Mouse (Mus musculus) heart, embryonic 14.5 days (tissue): ENCODE measurements at regions not wholly inside any gene's neighbourhood (a gene's known extent, or its start where the extent isn't known, plus 50 kb on each side); places are given as distances from the start of the nearest gene placed in this dataset.

Source experiments
- ATAC-seq: fragments of 200-750 bp; cut with Nextera tagmentation; 2 replicates; pipeline ENCODE4 v1.8.0; 2017; ENCODE audit warnings: low read depth, moderate TSS enrichment; ENCODE audit not compliant: insufficient number of reproducible peaks, insufficient read depth, low FRiP score
- H3K27ac ChIP-seq, 2 experiments: fragments of 200-500 bp in 1 of 2; fragments of 300-500 bp in 1 of 2; sonication (generic) in 1 of 2; replicated peaks in 1 of 2; 2 replicates each; pipeline ENCODE4 v1.5.1; 2012 to 2014; ENCODE audit warnings: low read depth in 2 of 2, low read length in 2 of 2, control low read depth in 1 of 2, mild to moderate bottlenecking in 1 of 2, mixed read lengths in 1 of 2; ENCODE audit not compliant: control insufficient read depth in 1 of 2, insufficient read depth in 1 of 2
- H3K27me3 ChIP-seq: fragments of 300-500 bp; sonication (generic); 2 replicates; pipeline ENCODE4 v1.6.1; 2014; ENCODE audit warnings: mild to moderate bottlenecking, low read length, control low read depth; ENCODE audit not compliant: control insufficient read depth, insufficient read depth
- H3K36me3 ChIP-seq: fragments of 300-500 bp; sonication (generic); 2 replicates; pipeline ENCODE4 v1.6.1; 2014; ENCODE audit warnings: mild to moderate bottlenecking, control low read depth, low read length, mixed read lengths; ENCODE audit not compliant: control insufficient read depth, insufficient read depth
- H3K4me1 ChIP-seq, 2 experiments: fragments of 200-500 bp in 1 of 2; fragments of 300-500 bp in 1 of 2; sonication (generic) in 1 of 2; 2 replicates each; pipeline ENCODE4 v1.6.1; 2012 to 2014; ENCODE audit warnings: low read length in 2 of 2, control low read depth in 1 of 2, mixed read lengths in 1 of 2; ENCODE audit not compliant: control insufficient read depth in 2 of 2, insufficient read depth in 2 of 2
- H3K4me2 ChIP-seq: fragments of 300-500 bp; sonication (generic); 2 replicates; pipeline ENCODE4 v1.6.1; 2014; ENCODE audit warnings: mild to moderate bottlenecking, low read length
- H3K4me3 ChIP-seq, 2 experiments: fragments of 200-500 bp in 1 of 2; fragments of 300-500 bp in 1 of 2; sonication (generic) in 1 of 2; 2 replicates each; pipeline ENCODE4 v1.5.1; 2012 to 2014; ENCODE audit warnings: low read length in 2 of 2, mild to moderate bottlenecking in 2 of 2, control low read depth in 1 of 2, low read depth in 1 of 2, moderate library complexity in 1 of 2; ENCODE audit not compliant: control insufficient read depth in 1 of 2, insufficient read depth in 1 of 2
- H3K9ac ChIP-seq: fragments of 300-500 bp; sonication (generic); 2 replicates; pipeline ENCODE4 v1.6.1; 2014; ENCODE audit warnings: mild to moderate bottlenecking, low read length
- H3K9me3 ChIP-seq: fragments of 300-500 bp; sonication (generic); 2 replicates; pipeline ENCODE4 v1.6.1; 2016; ENCODE audit warnings: low read length, control low read depth; ENCODE audit not compliant: control insufficient read depth
- WGBS: fragments of 180-500 bp; shearing (Covaris S2); extraction: QIAGEN DNeasy Blood & Tissue Kit; methylation state at CpG from one replicate; pipeline ENCODE4 v1.1.7; 2014; 5-methylcytosine and 5-hydroxymethylcytosine counted together

DNA sequence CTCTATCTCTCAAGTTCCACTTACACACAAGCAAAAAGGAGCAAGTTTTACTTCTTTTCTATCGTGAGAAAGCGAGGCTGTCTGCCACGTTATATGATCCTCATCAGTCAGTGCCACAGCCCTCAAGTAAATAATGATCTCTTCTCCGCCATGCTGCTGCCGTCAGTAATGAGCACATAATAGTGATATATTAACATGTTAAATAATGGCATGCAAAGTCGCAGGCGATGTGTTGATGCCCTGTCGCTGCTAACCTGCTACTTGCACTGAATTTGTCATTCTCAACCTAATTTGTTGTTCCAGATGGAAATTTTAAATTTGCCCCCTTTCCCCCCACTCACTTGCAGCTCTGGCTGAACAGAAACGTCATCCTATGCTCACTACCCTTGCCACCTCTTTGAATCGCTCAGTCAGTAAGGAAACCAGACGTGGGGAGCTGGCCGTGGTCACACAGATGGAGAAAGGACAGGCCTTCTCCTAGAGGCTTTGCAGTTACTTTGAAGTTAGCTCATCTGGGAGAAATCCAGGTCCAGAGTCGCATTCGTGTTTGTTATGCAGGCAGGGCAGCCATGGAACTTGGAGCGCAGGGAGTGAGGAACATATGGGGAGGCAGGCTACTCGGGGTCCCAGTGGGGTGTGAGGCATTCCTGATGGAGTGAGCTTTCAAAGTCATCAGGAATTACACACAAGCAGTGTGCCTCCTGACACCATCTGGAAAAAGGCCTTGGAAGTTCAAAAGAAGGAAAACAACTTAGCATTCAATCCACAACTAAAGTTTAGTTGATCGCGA, 368.1 kb upstream of the BC052040 start:
- no peak overlapping the region for H3K4me3 ChIP-seq
- no peak overlapping the region for H3K9ac ChIP-seq
- H3K4me1 ChIP-seq, result no peaks in the 10 kb centered on the region
- no peaks in the 10 kb centered on the region for H3K36me3 ChIP-seq
- H3K27ac ChIP-seq, result no peak overlapping the region
- H3K9me3 ChIP-seq, result no peaks in the 10 kb centered on the region
- 56% methylated on average over 18 of the region's 18 CpGs for WGBS
- no peaks in the 10 kb centered on the region for H3K27me3 ChIP-seq
- H3K4me2 ChIP-seq, result no peak overlapping the region
- ATAC-seq, result no peak

DNA sequence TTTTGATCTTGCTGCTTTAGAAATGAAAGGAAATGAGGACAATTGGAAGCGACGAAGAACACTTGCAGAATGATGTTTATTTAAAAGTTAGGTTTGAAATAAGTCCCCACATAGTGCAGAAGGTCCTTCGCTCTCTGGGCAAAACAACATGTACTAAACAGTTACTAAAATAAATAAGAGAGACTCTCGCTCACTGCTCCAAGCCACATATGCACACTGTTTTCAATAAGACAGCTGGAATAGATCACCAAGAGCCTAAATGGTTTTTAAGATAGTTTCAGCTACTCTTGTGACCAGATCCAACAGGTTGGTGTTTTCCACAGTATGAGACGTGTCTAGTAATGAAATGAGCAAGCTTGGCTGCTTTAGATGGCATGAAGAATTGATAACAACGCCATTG, 367.2 kb upstream of the BC052040 start:
- no peaks in the 10 kb centered on the region for H3K9me3 ChIP-seq
- no peak for ATAC-seq
- H3K36me3 ChIP-seq, result no peaks in the 10 kb centered on the region
- H3K27ac ChIP-seq, result no peak overlapping the region
- H3K4me1 ChIP-seq, result no peaks in the 10 kb centered on the region
- no peak overlapping the region for H3K4me2 ChIP-seq
- H3K27me3 ChIP-seq, result no peaks in the 10 kb centered on the region
- H3K4me3 ChIP-seq, result no peak overlapping the region
- 68% methylated on average over 6 of the region's 6 CpGs for WGBS
- H3K9ac ChIP-seq, result no peak overlapping the region

DNA sequence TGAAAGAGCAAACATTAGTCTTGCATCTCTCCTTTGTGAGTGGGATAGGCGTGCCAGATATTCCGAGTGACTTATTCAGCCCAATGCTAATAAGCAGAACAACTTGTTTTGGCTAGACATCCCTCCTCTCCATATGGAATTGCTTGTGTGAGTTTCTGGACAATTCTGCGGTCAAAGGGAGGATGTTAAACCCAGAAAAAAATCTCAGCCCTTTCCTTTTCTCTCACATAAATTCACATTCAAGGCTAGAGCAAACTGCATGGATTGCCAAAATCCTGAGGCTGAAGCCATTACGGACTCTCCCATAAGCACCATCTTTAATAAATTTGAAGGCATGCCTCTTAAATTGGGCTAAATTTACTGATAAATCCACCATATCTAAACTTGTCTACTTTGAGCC, 351.5 kb upstream of the BC052040 start:
- H3K4me3 ChIP-seq, result no peak overlapping the region
- H3K36me3 ChIP-seq, result no peaks in the 10 kb centered on the region
- 66% methylated on average over 4 of the region's 4 CpGs for WGBS
- no peaks in the 10 kb centered on the region for H3K4me1 ChIP-seq
- no peaks in the 10 kb centered on the region for H3K27me3 ChIP-seq
- no peak overlapping the region for H3K9ac ChIP-seq
- no peak for ATAC-seq
- no peak overlapping the region for H3K27ac ChIP-seq
- H3K4me2 ChIP-seq, result no peak overlapping the region
- no peaks in the 10 kb centered on the region for H3K9me3 ChIP-seq

DNA sequence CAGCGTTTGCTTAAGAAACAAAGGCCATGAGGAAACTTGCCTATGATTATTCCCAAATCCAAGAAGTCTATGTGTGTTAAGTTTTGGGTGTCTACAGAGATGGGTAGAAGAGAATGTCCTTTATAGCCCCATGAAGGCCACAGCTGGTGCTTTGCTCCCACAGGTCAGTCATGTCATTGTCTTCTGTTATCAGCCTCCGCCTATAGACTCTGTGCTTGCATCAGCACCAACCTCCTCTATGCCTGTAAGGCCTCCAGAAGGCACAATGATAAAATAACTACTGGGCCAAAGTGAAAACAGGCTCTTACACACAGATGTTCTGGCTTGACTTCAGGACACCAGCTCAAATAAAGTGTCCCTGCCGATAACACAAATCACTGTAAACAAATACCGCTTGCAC, 333.8 kb upstream of the BC052040 start:
- WGBS, result 90% methylated on average over 4 of the region's 4 CpGs
- Histone ChIP-seq H3K9me3 (no peaks in the 10 kb centered on the region), H3K27ac (no peak overlapping the region), H3K4me2 (no peak overlapping the region), H3K27me3 (no peaks in the 10 kb centered on the region), H3K4me3 (no peak overlapping the region), H3K36me3 (no peaks in the 10 kb centered on the region), H3K4me1 (no peaks in the 10 kb centered on the region), H3K9ac (no peak overlapping the region)
- ATAC-seq, result no peak

DNA sequence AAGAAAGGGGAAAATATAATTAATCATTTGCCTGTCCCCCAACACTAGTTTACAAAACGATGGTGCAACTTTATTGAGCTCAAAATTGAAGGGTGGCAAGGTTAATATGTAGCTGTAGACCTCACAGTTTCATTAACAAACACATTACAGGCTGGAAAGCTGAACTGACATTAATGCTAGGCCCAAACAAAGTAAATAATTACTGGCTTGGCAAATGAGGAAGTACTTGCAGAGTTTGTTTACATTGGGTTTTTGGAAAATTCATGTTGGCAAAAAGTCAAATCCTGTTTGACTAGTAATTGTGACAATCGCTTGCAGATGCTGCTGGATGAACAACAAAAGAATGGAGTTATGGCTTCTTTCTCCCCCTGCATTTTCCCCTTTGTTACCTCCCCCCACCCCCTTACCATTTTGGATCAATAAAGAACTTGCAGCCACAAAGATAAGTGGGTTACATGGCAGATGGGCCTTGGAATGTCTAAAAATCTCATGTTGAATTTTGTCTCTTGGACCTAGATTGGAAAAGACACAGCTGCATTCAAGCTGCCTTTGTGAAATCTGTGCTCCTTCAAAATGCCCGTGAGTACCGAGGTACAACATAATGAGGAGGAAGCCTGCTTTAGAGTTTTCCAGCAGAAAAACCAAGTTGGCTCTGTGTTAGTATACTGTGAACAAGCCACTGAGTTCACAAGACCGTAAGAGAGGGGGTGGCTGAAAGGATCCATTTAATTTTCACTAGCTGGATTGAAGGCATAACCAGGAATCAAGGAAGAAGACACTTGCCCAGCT, 331.3 kb upstream of the BC052040 start:
- no peak for ATAC-seq

DNA sequence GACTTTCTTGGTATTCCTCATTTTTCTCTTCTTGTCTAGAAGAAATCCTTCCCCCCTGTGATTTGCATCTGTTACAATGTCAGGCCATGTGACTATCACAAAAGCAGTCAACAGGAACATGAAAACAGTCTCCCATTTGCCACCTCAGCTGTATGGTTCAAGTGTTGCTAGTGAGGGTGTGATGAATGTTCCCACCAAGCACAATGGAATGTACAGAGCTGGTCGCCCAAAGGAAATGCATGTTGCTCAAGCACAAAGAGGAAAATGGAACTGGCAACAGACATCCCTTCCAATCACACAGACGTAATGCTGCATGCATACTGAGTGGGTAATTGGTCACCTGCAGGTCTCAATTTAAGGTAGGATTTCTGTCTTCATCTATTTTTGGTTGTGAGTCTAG, 324.1 kb upstream of the BC052040 start:
- H3K9me3 ChIP-seq, result no peaks in the 10 kb centered on the region
- no peaks in the 10 kb centered on the region for H3K4me1 ChIP-seq
- H3K4me2 ChIP-seq, result no peak overlapping the region
- no peak overlapping the region for H3K4me3 ChIP-seq
- no peaks in the 10 kb centered on the region for H3K36me3 ChIP-seq
- no peaks in the 10 kb centered on the region for H3K27me3 ChIP-seq
- no peak overlapping the region for H3K9ac ChIP-seq
- H3K27ac ChIP-seq, result no peak overlapping the region
- WGBS, result 74% methylated on average over 2 of the region's 2 CpGs
- no peak for ATAC-seq

More for the DNA sequence above, 331.3 kb upstream of the BC052040 start:
- no peaks in the 10 kb centered on the region for H3K9me3 ChIP-seq
- H3K27me3 ChIP-seq, result no peaks in the 10 kb centered on the region
- H3K27ac ChIP-seq, result no peak overlapping the region
- no peak overlapping the region for H3K9ac ChIP-seq
- H3K36me3 ChIP-seq, result no peaks in the 10 kb centered on the region
- no peak overlapping the region for H3K4me3 ChIP-seq
- 77% methylated on average over 5 of the region's 5 CpGs for WGBS
- H3K4me1 ChIP-seq, result no peaks in the 10 kb centered on the region
- H3K4me2 ChIP-seq, result no peak overlapping the region

DNA sequence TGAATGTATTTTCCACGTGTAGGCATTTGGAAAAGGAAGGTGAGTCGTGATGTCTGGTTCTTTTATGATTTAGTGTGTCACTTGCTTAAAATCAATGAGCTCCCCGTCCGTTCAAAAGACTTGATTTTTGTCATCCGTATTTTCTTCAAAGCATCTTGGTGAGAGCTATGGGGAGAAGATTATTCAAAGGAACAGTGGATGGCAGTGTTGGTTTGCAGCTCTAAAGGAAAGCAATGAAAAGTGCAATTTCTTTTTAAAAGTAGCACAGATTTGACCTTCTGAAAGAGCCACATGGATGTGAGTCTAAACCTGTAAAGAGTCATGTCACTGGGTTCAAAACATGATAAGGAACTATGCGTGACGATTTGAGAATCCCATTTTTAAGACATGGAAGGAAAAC, 313.3 kb upstream of the BC052040 start:
- ATAC-seq, result no peak
- Histone ChIP-seq H3K4me2 (no peak overlapping the region), H3K27me3 (no peaks in the 10 kb centered on the region), H3K4me1 (no peaks in the 10 kb centered on the region), H3K4me3 (no peak overlapping the region), H3K9ac (no peak overlapping the region), H3K27ac (no peak overlapping the region), H3K36me3 (no peaks in the 10 kb centered on the region), H3K9me3 (no peaks in the 10 kb centered on the region)
- WGBS, result 52% methylated on average over 7 of the region's 7 CpGs
